Mouse (Mus musculus): ENCODE measurements around the gene Chst11. TPM values are rescaled to one million over a fixed set of nuclear protein-coding genes. Genes with fewer than 3 reads are reported as not detected.

The Chst11 gene
- total RNA-seq (2021) = under 1 TPM; 0.94 to 1.00 TPM
- long read RNA-seq, experiment 1 = 0 reads
- long read RNA-seq, experiment 2 = 0 reads

DNA sequence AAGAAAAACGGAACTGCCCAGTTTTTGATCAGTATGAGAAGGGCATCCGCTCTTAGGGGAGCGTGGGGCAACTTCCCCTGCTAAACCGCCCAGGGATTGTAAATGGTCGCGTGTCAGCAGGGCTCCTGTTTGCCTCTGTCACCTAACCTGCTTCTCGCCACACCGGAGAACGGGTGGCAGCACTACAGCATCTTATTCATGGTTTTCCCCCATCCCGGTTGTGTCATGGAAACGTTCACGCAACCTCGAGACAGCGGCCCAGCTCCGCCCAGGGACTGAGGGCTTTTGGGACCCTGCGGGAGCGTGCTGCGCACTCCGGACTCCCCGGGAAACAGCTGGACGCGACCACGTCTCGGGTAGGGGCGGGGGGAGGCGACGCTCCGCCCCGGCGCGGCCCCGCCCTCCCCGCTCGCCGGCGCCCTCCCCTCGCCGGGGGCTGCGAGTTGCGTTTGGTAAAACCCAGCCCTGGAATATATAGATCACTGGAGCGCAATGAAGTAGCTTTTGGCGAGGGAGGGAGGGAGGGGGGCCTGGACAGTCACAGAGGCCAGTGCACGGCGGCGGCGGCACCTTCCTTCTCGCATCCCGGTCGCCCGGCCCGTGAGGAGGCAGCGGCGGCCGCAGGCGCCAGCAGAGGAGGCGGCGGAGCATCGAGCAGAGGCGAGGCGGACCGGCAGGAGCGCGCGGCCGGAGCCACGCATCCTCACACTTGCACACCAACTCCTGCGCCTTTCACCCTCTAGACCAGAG is at the start of gene Chst11:
TSS of gene Chst11 (plus strand) at position 549 of the 750 bp plus-strand sequence.
- DNase-seq = peak; percentile 74

DNA sequence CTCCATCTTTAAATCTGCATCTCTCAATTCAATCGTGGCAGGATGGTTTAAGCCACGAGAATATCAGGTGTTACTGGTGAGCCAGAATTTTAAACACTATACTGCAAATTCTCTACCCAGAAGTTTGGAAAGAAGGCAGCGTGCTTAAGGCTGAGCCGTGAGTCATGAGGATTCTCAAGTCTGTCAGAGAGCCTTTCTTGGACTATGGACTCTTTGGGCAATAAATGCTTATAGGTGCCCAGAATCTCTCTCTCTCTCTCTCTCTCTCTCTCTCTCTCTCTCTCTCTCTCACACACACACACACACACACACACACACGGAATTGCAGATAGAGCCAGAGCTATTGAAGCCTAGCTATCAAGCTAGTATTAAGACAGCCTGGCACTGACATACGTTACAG is 49.5 kb upstream of the Chst11 start:
- DNase-seq = no peak

DNA sequence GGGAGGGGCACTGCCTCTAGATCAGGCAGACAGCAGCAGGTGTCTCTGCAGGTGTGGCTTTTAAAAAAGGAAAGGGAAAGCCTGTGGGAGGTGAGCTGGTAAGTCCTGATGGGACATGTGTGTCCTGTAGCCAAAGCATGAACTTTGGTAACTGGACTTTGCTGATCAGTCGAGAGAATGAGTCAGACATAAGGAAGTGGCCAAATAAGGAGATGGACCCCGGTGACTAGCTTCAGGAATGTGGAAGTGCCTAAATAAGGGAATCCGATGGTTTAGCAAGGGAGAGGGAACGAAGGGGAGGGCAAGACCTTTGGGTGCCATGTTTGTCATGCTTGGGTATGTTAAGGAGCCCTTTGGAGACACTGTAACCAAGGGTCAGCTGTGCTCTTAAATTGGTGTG is 31.9 kb upstream of the Chst11 start:
- DNase-seq = no peak

DNA sequence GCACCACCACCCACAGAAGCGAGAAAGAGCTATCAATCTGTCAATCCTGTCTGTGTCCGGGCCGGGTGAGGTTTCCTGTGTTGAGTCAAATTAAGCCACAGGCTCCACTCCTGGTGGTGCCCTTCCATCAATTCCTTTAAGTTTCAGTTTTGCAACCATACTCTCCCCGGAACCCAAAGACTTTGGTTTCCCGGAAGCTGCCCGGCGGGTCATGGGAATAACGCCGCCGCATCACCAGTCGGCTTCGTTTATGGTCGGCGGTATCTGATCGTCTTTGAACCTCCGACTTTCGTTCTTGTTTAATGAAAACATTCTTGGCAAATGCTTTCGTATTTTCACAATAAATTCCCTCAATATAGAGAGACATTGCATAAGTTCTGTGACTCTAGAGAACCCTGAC is 30.2 kb upstream of the Chst11 start:
- no peak for DNase-seq

DNA sequence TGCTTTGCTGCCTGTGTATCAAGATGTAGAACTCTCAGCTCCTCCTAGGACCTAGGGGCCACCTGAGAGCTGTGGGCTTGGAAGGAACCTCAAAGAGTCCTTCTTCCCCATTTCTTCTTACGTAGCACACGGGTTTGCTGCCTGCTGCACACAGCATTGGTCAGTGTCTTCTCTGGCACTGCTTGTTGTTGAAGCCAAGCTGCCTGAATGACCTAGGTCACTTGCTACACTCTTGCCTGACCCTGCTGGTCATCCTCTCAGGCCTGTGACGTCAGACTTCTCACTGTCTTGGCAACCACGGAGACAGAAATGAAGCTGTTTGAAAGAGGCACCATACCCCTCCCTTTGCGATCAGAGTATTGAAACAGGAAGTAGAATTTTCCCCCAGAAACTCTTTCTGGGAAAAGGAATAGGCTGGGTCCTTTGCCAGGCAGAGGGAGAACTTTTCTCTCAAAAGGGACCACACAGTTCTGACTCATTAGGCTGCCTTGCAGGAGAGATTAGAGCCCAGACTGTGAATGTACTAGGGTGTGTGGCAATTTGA is 27.0 kb upstream of the Chst11 start:
- no peak for DNase-seq

DNA sequence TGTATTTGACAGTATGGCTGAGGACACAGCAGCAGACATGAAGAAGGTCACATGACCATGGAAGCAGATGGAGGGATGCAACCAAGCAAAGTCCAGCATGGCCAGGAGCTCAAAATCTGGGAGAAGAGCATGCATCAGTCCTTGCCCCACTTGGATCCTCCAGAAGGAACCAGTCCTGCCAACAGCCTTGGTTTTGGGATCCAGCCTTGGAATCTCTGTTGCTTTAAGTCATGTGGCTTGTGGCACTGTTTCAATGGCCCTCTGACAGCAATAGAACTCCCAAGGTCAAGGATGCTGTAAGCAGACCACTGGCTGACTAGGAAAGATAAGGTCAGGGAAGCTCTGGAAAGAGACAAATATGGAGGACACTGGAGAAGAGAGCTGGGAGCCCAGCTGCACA is 26.0 kb upstream of the Chst11 start:
- DNase-seq = no peak

DNA sequence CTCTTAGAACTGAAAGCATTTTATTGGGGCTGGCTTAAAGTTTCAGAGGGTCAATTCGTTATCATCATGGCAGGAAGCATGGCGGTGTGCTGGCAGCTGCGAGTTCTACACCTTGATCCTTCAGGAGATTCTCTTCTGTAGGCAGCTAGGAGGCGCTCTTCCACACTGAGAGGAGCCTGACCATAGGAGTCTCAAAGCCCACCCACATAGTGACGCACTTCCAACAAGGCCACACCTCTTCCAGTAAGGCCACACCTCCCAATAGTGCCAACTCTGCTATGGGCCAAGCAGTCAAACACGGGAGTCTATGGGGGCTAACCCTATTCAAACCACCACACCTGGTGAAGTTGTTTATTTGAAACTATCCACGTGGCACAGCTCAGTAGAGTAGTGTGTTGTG is 24.0 kb upstream of the Chst11 start:
- DNase-seq = no peak

DNA sequence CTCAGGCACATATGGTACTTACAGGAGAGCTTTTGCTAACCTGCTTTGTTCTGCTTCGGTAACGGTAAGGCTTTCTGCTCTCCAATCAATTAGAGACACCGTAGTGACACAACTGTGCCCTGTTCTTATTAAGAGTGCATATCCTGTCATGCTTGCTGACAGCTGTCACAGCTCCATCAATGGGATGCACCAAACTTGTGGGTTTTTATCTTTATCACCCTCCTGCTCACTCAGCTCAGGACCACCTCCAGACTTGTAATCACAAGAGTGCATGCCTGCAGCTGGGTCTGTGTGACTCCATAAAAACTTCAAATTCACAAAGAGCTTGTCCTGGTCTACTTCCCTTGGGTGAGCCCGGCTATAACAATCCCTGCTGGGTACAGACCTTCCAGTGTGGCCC is 23.3 kb upstream of the Chst11 start:
- DNase-seq = no peak

DNA sequence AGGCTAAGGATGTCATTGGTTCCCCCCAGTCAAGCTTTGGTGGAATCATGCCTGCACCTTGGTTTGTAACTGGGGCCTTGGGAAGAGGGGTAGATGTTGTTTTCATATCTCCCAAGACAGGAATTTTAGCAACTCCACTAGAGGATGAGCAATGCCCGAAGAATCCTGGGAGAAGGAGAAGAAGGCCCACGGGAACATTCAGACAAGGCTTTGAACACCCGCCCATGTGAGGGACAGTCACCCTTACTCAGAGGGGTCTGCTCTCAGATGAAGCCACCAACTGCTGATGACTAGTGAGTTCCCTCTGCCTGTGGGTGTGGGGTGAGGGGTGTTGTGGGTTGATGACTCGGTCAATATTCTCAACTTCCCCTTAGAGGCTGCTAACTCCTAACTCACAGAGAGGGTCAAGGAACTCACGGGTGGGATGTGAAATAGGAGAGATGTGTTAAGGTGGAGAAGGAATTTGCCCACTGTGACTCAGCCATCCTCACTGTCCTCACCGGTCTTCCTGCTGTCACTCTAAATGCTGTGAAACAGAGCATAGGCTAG is 22.8 kb upstream of the Chst11 start:
- no peak for DNase-seq

DNA sequence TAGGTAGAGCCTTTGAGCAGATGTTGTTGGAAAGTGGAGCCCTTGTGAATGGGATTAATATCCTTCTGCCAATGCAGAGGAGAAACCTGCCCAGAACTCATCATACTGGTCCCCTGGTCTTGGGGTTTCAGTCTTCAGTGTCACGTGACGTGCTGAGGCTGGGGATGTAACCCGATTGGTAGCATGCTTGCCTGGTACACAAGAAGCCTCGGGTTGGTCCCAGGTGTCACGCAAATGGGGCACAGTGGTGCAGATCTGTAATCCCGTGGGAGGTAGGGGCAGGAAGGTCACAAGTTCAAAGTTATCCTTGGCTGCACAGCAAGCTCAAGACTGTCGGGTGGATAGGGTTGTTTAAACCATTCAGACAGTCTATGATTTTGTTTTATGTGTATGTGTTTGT is 20.8 kb upstream of the Chst11 start:
- no peak for DNase-seq

DNA sequence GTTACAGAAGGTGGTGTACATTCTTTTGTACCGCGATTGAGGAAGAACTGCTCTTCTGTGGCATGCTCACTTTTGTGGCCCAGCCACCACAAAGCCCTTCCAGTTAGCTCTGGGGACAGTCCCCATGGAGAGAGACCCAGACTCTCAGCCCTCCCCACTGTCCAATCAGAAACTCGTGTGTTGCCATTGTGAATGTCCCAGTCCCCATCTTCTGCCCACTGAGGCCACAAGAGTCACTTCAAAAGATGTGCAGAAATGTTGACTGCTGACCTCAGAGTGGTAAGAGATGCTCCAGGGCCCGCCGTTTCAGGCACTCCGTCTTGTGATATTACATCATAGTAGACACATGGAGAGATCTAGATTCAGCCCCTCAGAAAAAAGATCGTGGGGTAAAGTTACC is 18.6 kb upstream of the Chst11 start:
- DNase-seq = no peak

DNA sequence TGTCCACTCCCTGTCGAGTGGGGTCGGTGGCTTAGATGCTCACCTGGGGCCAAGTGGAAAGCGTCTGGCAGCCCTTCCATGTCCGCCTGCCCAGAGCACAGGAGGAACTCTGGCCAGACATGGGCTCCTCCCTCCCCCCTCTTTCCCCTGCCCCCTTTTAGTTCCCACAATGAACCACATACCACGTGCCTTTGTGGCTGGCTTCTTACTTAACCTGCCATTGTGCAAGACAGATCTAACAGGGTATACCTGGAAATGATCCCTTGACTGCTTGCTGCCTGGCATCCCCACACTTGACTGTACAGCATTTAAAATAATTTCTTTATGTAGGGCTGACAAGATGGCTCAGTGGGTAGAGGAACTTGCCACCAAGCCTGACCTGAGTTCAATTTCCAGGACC is 15.7 kb upstream of the Chst11 start:
- DNase-seq = no peak

DNA sequence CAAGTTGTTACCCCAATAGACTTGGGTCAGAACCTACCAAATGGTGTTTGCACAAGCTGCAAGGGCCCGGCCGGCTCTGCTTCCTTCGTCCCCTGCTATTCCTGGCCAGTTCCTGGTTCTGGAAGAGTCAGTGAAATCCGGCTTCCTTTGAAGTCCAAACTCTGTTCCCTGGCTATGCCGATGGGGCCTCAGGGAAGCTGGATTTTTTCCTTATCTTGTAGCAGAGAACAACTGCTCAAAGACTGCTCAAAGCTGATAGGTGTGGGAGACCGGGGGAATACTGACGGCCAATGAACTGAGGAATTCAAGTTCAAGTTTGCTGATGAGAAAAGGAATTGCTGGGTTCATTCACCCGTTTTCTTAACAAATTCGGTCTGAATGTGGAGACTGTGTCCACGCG is 13.7 kb upstream of the Chst11 start:
- DNase-seq = no peak

DNA sequence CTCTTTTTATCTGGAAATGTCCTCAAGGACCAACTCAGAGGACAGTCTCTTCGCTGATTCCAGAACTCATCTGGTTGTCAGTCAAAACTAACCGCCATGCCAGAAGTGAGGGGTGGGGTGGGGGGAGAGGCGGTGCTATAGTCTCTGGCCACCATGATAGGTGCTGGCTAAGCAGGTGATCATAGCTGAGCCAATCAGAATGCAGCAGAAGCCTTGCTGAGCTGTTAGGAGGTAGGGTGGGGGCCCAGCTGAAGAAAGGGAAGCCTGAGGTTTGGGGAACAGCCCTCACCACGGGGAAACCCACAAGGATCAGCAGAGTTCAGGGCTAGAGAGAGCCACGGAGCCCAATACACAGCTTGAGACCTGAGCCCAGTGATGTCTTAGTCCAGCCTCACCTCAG is 11.1 kb upstream of the Chst11 start:
- no peak for DNase-seq

DNA sequence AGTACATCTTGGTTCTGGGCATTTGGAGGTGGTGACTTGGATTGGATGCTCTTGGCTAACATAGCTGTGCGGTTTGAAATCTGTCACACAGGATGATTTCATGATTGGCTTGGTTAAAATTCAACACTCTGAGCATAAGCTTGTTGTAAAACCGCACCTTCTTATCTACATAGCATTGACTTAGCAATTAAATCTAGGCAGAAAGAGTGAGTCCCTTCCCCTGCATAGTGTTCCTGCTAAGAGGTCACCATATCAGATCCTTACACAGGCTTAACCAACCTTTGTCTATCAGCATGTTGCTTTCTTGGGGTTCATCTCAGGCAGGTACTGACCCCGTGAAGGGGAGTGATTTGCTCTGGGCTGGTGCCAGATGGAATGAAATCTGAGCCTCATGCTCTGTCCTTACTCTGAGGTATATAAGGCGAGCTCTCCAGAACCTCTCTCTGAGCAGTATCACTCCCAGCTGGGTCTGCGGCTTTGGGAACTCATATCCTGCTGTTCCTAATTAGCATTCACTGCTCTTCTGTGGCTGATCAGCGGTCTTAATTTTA is 10.6 kb upstream of the Chst11 start:
- DNase-seq = no peak

DNA sequence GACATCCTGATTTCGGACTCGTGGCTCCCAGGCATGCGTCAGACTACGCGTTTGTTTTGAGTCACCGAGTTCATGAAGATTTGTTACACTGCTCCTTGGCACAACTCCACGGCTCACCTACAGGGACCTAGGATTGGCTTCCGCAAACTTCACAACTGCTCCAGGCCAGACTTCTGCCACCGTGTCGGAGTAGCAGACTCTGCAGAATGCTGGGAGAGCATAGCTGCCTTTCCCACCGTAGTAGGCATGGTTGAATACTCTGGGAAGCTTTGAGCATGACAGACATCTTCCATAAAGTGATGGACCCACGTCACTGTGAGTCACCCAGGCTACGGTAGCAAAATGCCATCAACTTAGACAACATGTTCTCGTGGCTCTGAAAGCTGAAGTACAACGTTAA is 9.5 kb upstream of the Chst11 start:
- no peak for DNase-seq

DNA sequence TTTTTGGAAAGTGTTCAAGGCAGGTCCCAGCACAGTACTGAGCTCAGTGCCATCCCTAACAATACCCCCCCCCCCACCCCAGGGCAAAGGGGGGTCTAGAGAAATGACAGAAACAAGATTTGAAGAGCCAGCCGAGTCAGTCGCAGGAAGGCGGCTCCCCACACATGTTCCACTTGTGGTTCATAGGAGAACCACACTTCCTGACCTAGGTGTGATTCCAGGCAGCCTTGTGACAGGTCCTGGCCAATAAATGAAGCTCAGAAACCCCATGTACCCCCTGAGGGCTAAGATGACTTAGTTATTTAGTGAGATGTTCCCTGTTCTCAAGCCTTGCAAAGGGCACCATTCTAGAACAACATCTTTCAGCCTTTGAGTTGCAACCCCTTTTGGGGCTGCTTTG is 3.0 kb upstream of the Chst11 start:
- no peak for DNase-seq

DNA sequence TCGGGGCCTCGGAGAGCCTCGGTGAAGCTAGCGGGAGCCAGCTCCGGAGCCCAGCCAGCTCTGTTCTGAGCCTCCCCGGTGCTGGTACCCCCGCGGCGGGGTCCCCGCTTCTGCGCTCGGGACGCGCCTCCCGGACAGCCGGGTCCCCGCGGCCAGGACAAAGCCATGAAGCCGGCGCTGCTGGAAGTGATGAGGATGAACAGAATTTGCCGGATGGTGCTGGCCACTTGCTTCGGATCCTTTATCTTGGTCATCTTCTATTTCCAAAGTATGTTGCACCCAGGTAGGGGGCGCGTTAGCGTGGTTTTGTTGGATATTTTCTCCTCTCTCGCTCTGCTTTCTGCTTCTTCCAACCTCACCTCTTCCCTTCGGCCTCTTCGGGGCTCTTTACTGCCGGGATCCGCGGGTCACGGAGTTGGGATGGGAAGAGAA is 418 bp downstream of the Chst11 start:
- no peak for DNase-seq

DNA sequence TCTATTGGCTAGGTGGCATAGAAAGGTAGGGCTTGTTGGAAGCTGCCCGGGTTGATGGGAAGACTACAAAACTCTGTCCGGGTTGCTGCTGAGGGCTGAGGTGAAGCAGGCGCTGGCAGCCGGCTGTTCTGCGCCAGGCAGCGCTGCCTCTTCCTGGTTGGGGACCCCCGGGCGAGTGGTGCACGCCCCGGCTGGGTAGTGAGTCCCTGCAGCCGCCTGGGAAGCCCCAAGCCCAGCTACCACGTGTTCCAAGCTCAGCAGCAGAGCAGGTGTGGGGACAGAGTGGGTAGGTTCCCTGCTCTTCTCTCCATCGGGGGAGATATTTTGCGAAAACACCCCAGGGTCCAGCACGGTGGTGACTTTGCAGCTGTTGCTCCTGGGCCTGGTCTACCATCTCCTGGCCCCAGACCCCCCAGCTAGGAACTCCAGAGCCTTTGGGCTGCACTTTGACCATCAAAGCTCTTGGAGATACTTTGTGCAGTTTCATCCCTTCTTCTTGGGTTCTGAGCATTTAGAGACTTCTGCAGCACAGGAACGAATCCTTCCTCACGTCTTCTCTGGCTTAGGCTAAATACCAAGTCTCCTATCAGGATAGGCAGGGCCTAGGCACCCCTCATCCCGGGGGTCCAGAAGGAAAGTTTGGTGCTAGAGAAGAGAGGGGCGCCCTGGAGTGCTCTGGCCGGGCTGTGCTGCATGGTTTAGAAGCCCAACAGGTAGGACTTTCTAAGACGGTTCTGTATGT is 1.1 kb downstream of the Chst11 start:
- DNase-seq = no peak

DNA sequence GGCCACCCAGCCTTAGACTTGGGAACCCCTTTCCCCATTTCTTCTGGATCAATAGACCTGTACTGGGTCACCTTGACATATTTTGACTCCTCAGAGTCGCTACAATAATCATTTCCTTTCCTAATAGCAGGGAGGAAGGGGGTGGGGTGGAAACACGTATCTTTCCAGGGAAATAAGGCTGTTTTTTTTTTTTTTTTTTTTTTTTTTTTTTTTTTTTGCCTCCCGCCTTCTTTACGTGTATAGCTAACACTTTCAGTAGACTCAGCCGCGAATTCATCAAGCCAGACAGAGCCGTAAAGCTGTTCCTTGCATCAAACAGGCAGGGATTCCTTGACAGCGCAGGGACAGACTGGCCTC is 1.7 kb downstream of the Chst11 start:
- DNase-seq = no peak

DNA sequence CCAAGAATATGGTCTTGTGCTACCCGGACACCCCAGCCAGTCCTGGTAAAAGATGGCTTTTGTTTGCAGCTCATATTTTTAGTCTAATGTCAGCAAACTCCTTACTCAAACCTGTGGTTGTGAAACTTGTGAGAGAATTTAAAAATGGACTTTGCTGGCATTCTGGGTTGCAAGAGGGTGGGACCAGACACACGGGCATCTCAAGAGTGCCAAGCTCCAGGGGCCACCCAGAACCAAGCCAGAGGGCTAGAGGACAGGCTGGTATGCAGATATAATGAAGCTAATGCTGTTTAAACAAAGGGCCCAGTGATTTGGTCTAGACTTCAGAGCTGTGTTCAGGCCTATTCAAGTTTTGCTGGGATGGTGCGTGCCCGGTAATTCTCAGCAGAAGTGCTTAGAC is 2.1 kb downstream of the Chst11 start:
- DNase-seq = no peak

DNA sequence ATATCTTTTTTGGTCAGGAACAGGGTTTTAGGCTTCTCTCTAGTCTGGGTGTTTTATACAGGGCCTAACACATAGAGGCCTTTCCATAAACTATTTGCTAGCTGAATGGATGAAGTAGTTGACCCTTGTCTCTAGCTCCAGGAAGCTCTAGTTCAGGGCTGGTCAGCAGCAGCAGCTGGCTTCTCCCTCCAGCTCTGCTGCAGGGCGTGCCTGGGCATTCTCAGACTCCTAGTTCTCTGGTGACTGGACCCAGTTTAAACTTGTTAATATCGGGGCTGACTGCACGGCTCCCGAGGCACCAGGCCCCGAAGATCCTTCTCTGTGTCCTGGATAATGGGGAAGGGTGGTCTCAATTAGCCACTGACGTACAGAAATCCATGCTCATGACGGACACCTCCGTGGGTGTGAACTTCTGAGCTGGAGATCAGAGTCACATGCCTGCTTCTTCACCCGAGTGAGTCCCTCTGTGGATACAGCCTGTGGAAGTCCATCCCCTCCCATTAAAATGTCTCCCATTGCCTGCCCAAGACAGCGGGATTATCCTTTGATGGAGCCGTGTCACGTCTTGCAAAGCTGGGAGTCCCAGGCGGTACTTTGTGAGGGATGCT is 4.2 kb downstream of the Chst11 start:
- DNase-seq = no peak

DNA sequence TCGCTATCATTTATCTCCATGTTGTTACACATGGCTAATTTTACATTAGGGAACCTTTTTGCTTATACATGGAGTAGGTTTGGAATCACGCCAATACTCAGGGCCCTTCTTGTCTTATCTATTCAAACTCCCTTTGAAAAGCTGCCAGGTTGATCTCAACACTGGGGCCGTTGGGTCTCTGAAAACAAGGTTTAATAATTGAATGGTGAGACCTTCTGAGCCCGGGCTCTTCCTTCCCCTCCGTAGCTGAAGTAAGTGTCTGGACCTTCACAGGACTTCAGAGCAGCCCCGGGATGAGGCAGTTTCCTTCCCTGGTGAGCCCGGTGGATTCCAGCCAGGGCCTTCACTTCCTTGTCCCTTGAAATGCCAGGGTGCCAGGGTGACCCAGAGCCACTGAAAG is 5.6 kb downstream of the Chst11 start:
- DNase-seq = no peak
